Mouse (Mus musculus) hindbrain, postnatal 0 days (tissue): Measurements from ENCODE around the gene Gm47995. TPM values are rescaled to one million over a fixed set of nuclear protein-coding genes. Genes with fewer than 3 reads are reported as not detected.

ENCODE experiments used
- ATAC-seq: fragments of 200-750 bp; cut with Nextera tagmentation; 2 replicates; pipeline ENCODE4 v1.8.0; 2017; ENCODE audit warnings: mild to moderate bottlenecking, moderate TSS enrichment, moderate library complexity
- DNase-seq: peaks from one replicate; pipeline ENCODE4 v3.0.0-alpha.2; 2015; ENCODE audit warnings: low spot score
- H3K27ac ChIP-seq: fragments of 300-500 bp; sonication (generic); 2 replicates; pipeline ENCODE4 v1.5.1; 2014; ENCODE audit warnings: mild to moderate bottlenecking
- H3K27me3 ChIP-seq: fragments of 300-500 bp; sonication (generic); 2 replicates; pipeline ENCODE4 v1.6.1; 2014; ENCODE audit warnings: low read length, mixed read lengths; ENCODE audit not compliant: insufficient read depth
- H3K36me3 ChIP-seq: fragments of 300-500 bp; sonication (generic); 2 replicates; pipeline ENCODE4 v1.6.1; 2014; ENCODE audit warnings: low read length, mixed read lengths; ENCODE audit not compliant: insufficient read depth
- H3K4me1 ChIP-seq: fragments of 300-500 bp; sonication (generic); 2 replicates; pipeline ENCODE4 v1.6.1; 2014; ENCODE audit warnings: antibody characterized with exemption, low read length, mixed read lengths; ENCODE audit not compliant: insufficient read depth
- H3K4me2 ChIP-seq: fragments of 300-500 bp; sonication (generic); 2 replicates; pipeline ENCODE4 v1.6.1; 2014; ENCODE audit warnings: low read depth, mild to moderate bottlenecking, low read length, moderate library complexity, mixed read lengths
- H3K4me3 ChIP-seq: fragments of 300-500 bp; sonication (generic); 2 replicates; pipeline ENCODE4 v1.5.1; 2014; ENCODE audit warnings: low read length
- H3K9ac ChIP-seq: fragments of 300-500 bp; sonication (generic); replicated peaks from 2 replicates; pipeline ENCODE4 v1.6.1; 2014; ENCODE audit warnings: mild to moderate bottlenecking, low read length, moderate library complexity, mixed read lengths
- H3K9me3 ChIP-seq: fragments of 300-500 bp; sonication (generic); 2 replicates; pipeline ENCODE4 v1.6.1; 2016; ENCODE audit warnings: low read length, mixed read lengths
- CTCF ChIP-seq: IDR thresholded peaks from 2 replicates; pipeline ENCODE4 v1.5.1; 2016; ENCODE audit warnings: antibody characterized with exemption, control low read depth, low read depth
- WGBS: fragments of 180-500 bp; shearing (Covaris S2); extraction: QIAGEN DNeasy Blood & Tissue Kit; methylation state at CpG from one replicate; pipeline ENCODE4 v1.1.7; 2014; 5-methylcytosine and 5-hydroxymethylcytosine counted together
- polyA plus RNA-seq: library from polyadenylated mRNA; unstranded; fragments of >200 nt; fragmentation: Nextera tagmentation; extraction: Ambion mirVana; gene quantifications from 2 replicates; pipeline ENCODE4 v1.2.1, GENCODE M21; 2015
- total RNA-seq: library from RNA; depleted of rRNA; stranded (reverse); fragments of >200 nt; gene quantifications from 2 replicates; pipeline ENCODE4 v1.2.3, GENCODE M21; 2014; rRNA removed

Gene Gm47995
- total and polyA plus RNA-seq, 2 experiments from 2014 or later, result not detected

- 42% methylated on average over 2 of the region's 2 CpGs for WGBS
These were observed 47.6 kb downstream of the Gm47995 start for GRCm38 (mm10) chr1:151245846-151246245.

More at GRCm38 (mm10) chr1:151245846-151246245, 47.6 kb downstream of the Gm47995 start:
- no peak overlapping the region for H3K4me3 ChIP-seq
- DNase-seq (no peak), ATAC-seq (no peak)
- no peak overlapping the region for H3K27ac ChIP-seq
- no peaks in the 10 kb centered on the region for H3K4me1 ChIP-seq
- H3K9ac ChIP-seq, result no peak overlapping the region
- H3K9me3 ChIP-seq, result no peaks in the 10 kb centered on the region
- H3K4me2 ChIP-seq, result no peak overlapping the region
- no peaks in the 10 kb centered on the region for H3K27me3 ChIP-seq
- no peaks in the 10 kb centered on the region for H3K36me3 ChIP-seq
- no peak for TF ChIP-seq CTCF

Other genes with a start within 250 kb of the Gm47995 start
- 2.7 and 6.3 TPM in 2 replicates for gene Hmcn1, start 205.0 kb upstream of the Gm47995 start, total RNA-seq
- gene Hmcn1, start 205.0 kb upstream of the Gm47995 start, polyA plus RNA-seq, result 0.80 and 1.2 TPM in 2 replicates
- not detected in 2 replicates for gene Gm47985, start 15.9 kb upstream of the Gm47995 start, total RNA-seq
- not detected in 2 replicates for gene Gm47985, start 15.9 kb upstream of the Gm47995 start, polyA plus RNA-seq
- not detected in 2 replicates for gene Gm8947, start 6.1 kb upstream of the Gm47995 start, total RNA-seq
- gene Gm8947, start 6.1 kb upstream of the Gm47995 start, polyA plus RNA-seq, result not detected in 2 replicates
- gene 3110040M04Rik, start 5.7 kb downstream of the Gm47995 start, total RNA-seq, result not detected in 2 replicates
- not detected in 2 replicates for gene 3110040M04Rik, start 5.7 kb downstream of the Gm47995 start, polyA plus RNA-seq
- gene Gm47996, start 11.7 kb downstream of the Gm47995 start, total RNA-seq, result not detected in 2 replicates
- not detected in 2 replicates for gene Gm47996, start 11.7 kb downstream of the Gm47995 start, polyA plus RNA-seq
- 121 and 129 TPM in 2 replicates for gene Ivns1abp, start 146.0 kb downstream of the Gm47995 start, total RNA-seq
- gene Ivns1abp, start 146.0 kb downstream of the Gm47995 start, polyA plus RNA-seq, result 140 and 143 TPM in 2 replicates
- gene Swt1, start 230.0 kb downstream of the Gm47995 start, total RNA-seq, result 6.7 and 7.7 TPM in 2 replicates
- 11.7 and 17.1 TPM in 2 replicates for gene Swt1, start 230.0 kb downstream of the Gm47995 start, polyA plus RNA-seq
- 13.2 and 17.6 TPM in 2 replicates for gene Trmt1l, start 230.1 kb downstream of the Gm47995 start, total RNA-seq
- gene Trmt1l, start 230.1 kb downstream of the Gm47995 start, polyA plus RNA-seq, result 16.2 and 18.5 TPM in 2 replicates